Mouse (Mus musculus): ENCODE results near the gene Pnn.

DNA sequence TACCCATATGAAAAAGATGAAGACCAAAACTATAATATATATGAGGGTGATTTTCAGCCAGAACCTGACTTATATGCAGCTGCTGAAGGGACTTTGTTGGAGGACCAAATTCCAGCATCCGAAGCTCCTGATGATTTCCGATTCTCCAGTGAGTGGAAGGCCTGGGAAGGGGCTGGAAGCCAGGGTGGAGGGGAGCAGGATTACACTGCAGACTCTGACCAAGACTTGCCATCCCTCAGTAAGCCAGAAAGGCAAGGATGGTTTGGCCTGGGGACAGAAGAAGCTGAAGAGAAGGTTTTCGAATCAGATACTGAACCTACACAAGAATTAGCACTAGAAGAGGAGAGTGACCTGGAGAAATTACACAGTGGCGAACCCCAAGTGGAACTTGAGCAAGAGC, 41.2 kb downstream of the Pnn start:
- no peak for TF ChIP-seq POLR2A (IDR thresholded peaks at IDR 0.05; ENCODE audit: borderline replicate concordance, extremely low read depth, low read depth, low read length)
- TF ChIP-seq CTCF (IDR thresholded peaks at IDR 0.05; ENCODE audit: insufficient read depth, low read length): no peak

Data from lung, adult 2 months (tissue).